Mouse (Mus musculus) ES-E14 (cell line): Measurements from ENCODE around the gene Tshz2.

Experiments
- CHD2 ChIP-seq: IDR thresholded peaks from 2 replicates; pipeline ENCODE4 v1.6.1; 2014; ENCODE audit warnings: mild to moderate bottlenecking, low read depth, low read length, inconsistent platforms
- HCFC1 ChIP-seq: IDR thresholded peaks from 2 replicates; pipeline ENCODE4 v1.6.1; 2012; ENCODE audit warnings: low read length, inconsistent platforms, borderline replicate concordance; ENCODE audit not compliant: insufficient read depth
- MAFK ChIP-seq: IDR thresholded peaks from 2 replicates; pipeline ENCODE4 v1.6.1; 2014; ENCODE audit warnings: mild to moderate bottlenecking, low read depth, low read length, inconsistent platforms; ENCODE audit not compliant: insufficient read depth
- ZC3H11A ChIP-seq: IDR thresholded peaks from 2 replicates; pipeline ENCODE4 v1.6.1; 2012; ENCODE audit warnings: low read depth, mild to moderate bottlenecking, inconsistent platforms, low read length, borderline replicate concordance
- ZNF384 ChIP-seq: IDR thresholded peaks from 2 replicates; pipeline ENCODE4 v1.6.1; 2012; ENCODE audit warnings: low read depth, low read length, inconsistent platforms

GRCm38 (mm10) chr2:170078041-170078440 is 445.2 kb downstream of the Tshz2 start:
- TF ChIP-seq CHD2, result no peak
- TF ChIP-seq MAFK, result no peak
- TF ChIP-seq HCFC1, result no peak
- no peak for TF ChIP-seq ZC3H11A
- TF ChIP-seq ZNF384, result no peak
